Mouse (Mus musculus): ENCODE data around the gene Endov. TPM values are rescaled to one million over a fixed set of nuclear protein-coding genes. Genes with fewer than 3 reads are reported as not detected.

Endov gene
- polyA plus RNA-seq, 1 experiment from 2014 or later, result 16.0 TPM

DNA sequence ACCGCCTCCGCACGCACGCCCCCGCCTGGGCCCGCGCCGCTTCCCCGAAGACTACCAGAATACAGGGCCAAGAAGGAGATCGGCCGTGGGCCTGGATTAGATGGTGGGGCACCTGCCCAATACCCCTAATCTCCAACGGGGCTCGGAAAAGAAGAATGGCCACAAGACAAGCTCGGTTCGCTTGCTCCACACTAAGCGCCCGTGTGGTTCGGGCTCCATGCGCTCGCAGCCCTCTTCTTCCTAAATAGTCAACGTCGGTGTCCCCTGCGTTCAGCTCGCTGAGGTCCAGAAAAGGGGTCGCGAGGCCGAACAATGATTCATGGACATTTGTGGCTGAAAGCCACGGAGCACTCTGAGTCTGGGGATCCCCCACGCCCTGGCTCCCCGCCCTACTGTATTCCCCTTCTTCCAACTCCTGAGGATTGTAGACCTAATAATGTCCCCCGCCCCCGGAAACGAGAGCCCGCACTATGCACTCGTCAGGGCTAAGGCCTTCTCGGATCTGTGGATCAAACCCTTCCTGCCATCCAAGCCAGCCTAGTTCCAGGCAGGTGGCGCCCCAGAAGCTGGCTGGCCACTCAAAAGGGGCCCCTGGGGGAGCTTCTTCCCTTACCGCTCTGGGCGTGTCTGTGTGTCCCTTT lies 56.9 kb downstream of the Endov start:
- no peaks in the 10 kb centered on the region for H3K36me3 ChIP-seq (ENCODE audit: control insufficient read depth, insufficient read depth, low read length)
- no peak overlapping the region for H3K27ac ChIP-seq (ENCODE audit: low read length)
- no peak for ATAC-seq (ENCODE audit: low read depth)
- peaks cover 64% of the 10 kb centered on the region for H3K27me3 ChIP-seq (ENCODE audit: control insufficient read depth, insufficient read depth, low read depth, low read length)
- peak overlapping the region; percentile 99 for H3K4me2 ChIP-seq (ENCODE audit: low read depth, low read length)
- under 1% methylated on average over 31 of the region's 39 CpGs for WGBS
- peak overlapping the region; percentile 63 for H3K9ac ChIP-seq (ENCODE audit: low read length)
- peak overlapping the region; percentile 58 for H3K4me3 ChIP-seq (ENCODE audit: low read length)
- no peaks in the 10 kb centered on the region for H3K9me3 ChIP-seq (ENCODE audit: control insufficient read depth, low read length)
- peaks cover 57% of the 10 kb centered on the region for H3K4me1 ChIP-seq (replicated peaks; ENCODE audit: control insufficient read depth, insufficient read depth, low read length)

DNA sequence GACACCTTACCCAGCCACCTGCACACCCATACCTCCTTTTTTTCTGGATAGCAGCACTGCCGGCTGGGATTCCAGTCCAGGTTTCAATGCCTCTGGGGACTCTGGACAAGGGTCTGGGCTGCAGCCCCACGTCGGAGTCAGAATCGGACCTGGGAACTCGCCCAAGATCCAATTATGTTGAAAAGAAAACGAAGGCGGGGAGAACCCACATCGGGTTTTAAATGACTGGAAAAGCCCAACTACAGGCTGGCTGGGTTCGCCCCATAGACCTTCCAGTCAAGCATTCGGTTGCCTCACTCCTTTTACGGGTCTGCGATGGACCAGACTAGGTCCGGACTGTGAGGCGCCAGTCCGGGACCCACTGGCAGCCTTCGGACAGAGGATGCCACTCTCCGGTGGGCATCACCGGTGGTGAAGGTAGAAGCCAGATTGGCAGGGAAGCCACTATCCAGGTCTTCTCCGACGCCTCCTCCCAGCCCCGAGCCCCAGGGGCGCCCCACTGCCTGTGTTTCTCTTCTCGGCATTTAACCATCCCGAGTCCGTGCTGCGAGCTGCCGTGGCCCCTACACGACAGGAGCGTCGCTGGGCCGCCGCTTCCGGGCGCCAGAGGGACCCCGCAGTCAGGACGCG lies 57.7 kb downstream of the Endov start:
- Histone ChIP-seq H3K27ac (ENCODE audit: low read length) (no peak overlapping the region), H3K27me3 (ENCODE audit: control insufficient read depth, insufficient read depth, low read depth, low read length) (peaks cover 63% of the 10 kb centered on the region), H3K36me3 (ENCODE audit: control insufficient read depth, insufficient read depth, low read length) (no peaks in the 10 kb centered on the region), H3K4me2 (ENCODE audit: low read depth, low read length) (peak overlapping the region; percentile 99), H3K9ac (ENCODE audit: low read length) (peak overlapping the region; percentile 60), H3K4me3 (ENCODE audit: low read length) (peak overlapping the region; percentile 58), H3K4me1 (replicated peaks; ENCODE audit: control insufficient read depth, insufficient read depth, low read length) (peaks cover 65% of the 10 kb centered on the region), H3K9me3 (ENCODE audit: control insufficient read depth, low read length) (no peaks in the 10 kb centered on the region)
- ATAC-seq (ENCODE audit: low read depth), result no peak
- 1% methylated on average over 37 of the region's 37 CpGs for WGBS

DNA sequence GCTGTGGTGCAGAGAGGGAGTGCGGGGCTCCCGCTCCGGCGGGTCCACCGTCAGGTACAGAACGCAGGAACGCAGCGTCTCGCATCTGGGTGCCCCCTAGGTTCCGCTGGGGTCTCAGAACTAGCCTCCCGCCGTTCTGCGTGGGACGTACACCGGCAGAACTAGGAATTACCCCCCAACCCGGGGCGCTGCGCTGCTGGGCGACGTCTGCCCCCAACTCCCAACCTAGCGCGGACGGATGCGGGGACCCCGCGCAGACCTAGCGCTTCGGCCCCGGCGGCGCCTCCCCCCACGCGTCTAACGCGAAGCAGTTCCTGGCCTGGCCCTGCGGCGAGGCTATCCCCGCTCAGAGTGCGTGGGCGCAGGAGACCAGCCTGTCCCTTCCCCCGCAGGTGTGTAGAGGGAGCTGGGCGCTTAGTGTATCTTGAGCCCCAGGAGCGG lies 58.2 kb downstream of the Endov start:
- no peaks in the 10 kb centered on the region for H3K9me3 ChIP-seq (ENCODE audit: control insufficient read depth, low read length)
- H3K36me3 ChIP-seq (ENCODE audit: control insufficient read depth, insufficient read depth, low read length), result no peaks in the 10 kb centered on the region
- no peak for ATAC-seq (ENCODE audit: low read depth)
- H3K27ac ChIP-seq (ENCODE audit: low read length), result no peak overlapping the region
- peak overlapping the region; percentile 58 for H3K4me3 ChIP-seq (ENCODE audit: low read length)
- peak overlapping the region; percentile 60 for H3K9ac ChIP-seq (ENCODE audit: low read length)
- WGBS, result under 1% methylated on average over 43 of the region's 43 CpGs
- H3K27me3 ChIP-seq (ENCODE audit: control insufficient read depth, insufficient read depth, low read depth, low read length), result peaks cover 60% of the 10 kb centered on the region
- H3K4me2 ChIP-seq (ENCODE audit: low read depth, low read length), result peak overlapping the region; percentile 99
- peaks cover 70% of the 10 kb centered on the region for H3K4me1 ChIP-seq (replicated peaks; ENCODE audit: control insufficient read depth, insufficient read depth, low read length)

DNA sequence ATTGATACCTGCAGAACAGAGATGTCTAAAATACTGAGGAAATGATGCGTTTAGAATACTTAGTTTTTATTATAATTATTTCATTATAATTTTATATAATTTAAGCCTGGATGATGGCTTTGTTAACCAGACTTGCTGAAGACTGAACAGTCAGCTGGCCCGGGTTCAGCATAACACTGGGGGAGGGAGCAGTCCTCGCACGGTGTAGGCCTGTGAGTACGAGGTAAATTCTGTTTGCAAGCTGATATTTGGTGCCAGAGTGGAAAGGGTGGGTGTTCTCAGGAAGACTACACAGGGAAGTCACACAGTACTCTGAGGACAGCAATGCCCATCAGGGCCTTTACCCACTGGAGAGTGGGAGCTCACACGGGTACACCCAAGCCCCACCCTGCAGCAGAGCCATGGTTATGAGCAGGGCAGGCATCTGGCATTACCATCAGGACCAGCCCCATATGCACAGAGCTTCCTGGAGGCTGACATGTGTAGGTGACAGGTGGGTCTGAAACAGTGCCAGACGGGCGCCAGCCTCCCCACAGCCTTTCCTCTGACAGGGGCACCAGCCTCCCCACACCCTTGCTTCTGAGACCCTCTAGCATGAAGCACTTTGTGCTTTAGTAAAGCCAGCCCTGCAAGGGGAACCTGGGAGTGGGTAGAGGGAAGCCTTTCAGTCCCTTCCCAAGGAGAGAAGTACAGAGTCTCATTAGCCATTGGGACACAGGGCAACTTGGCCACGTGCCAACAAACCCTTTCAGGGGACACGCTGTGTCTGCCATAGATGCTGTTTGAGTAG lies 59.6 kb downstream of the Endov start:
- WGBS, result 44% methylated on average over 10 of the region's 10 CpGs
- Histone ChIP-seq H3K4me2 (ENCODE audit: low read depth, low read length) (no peak overlapping the region), H3K36me3 (ENCODE audit: control insufficient read depth, insufficient read depth, low read length) (no peaks in the 10 kb centered on the region), H3K4me1 (replicated peaks; ENCODE audit: control insufficient read depth, insufficient read depth, low read length) (peaks cover 73% of the 10 kb centered on the region), H3K27ac (ENCODE audit: low read length) (no peak overlapping the region), H3K27me3 (ENCODE audit: control insufficient read depth, insufficient read depth, low read depth, low read length) (peaks cover 47% of the 10 kb centered on the region), H3K9ac (ENCODE audit: low read length) (no peak overlapping the region), H3K9me3 (ENCODE audit: control insufficient read depth, low read length) (no peaks in the 10 kb centered on the region), H3K4me3 (ENCODE audit: low read length) (no peak overlapping the region)
- ATAC-seq (ENCODE audit: low read depth), result no peak

DNA sequence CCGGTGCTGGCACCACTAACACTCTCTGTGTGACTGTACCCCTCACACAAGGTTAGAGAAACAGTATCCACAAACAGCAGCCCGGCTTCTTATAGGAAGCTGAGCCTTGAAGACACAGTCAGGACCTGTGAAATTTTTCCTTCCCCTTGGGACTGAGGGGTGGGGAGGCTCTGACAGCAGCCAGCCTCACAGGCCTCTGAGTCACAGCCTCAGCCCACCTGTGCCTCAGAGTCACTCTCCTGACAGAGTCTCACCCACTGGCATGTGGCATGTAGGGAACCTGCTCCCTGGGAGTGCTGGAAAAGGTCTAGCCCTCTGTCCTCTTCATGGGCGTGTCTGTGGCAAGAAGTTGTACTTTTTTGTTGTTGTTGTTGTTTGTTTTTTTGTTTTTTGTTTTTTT lies 60.3 kb downstream of the Endov start:
- 50% methylated on average over 3 of the region's 3 CpGs for WGBS
- H3K36me3 ChIP-seq (ENCODE audit: control insufficient read depth, insufficient read depth, low read length), result no peaks in the 10 kb centered on the region
- H3K9me3 ChIP-seq (ENCODE audit: control insufficient read depth, low read length), result no peaks in the 10 kb centered on the region
- H3K9ac ChIP-seq (ENCODE audit: low read length), result no peak overlapping the region
- no peak overlapping the region for H3K4me3 ChIP-seq (ENCODE audit: low read length)
- no peak overlapping the region for H3K4me2 ChIP-seq (ENCODE audit: low read depth, low read length)
- H3K4me1 ChIP-seq (replicated peaks; ENCODE audit: control insufficient read depth, insufficient read depth, low read length), result peaks cover 70% of the 10 kb centered on the region
- H3K27me3 ChIP-seq (ENCODE audit: control insufficient read depth, insufficient read depth, low read depth, low read length), result peaks cover 39% of the 10 kb centered on the region
- H3K27ac ChIP-seq (ENCODE audit: low read length), result no peak overlapping the region
- no peak for ATAC-seq (ENCODE audit: low read depth)

DNA sequence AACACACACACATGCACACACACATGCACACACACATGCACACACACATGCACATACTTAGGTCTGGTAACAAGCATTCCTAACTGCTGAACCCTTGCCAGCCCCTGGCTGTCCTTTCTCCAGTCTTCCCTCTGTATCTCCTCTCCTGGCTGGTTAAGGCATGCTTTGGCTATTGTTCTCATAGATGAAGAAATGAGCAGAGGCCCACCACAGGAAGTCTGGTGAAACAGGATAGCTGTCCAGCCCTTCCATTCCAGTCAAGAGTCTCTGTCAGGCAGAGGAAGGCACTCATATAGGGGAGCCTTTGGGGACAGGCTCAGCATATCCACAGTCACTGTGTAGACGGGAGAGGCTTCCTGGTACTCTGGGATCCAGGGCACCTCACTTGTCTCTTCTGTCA lies 61.2 kb downstream of the Endov start:
- Histone ChIP-seq H3K4me1 (replicated peaks; ENCODE audit: control insufficient read depth, insufficient read depth, low read length) (peaks cover 64% of the 10 kb centered on the region), H3K27ac (ENCODE audit: low read length) (peak overlapping the region; percentile 81), H3K9ac (ENCODE audit: low read length) (no peak overlapping the region), H3K36me3 (ENCODE audit: control insufficient read depth, insufficient read depth, low read length) (no peaks in the 10 kb centered on the region), H3K4me3 (ENCODE audit: low read length) (no peak overlapping the region), H3K4me2 (ENCODE audit: low read depth, low read length) (no peak overlapping the region), H3K27me3 (ENCODE audit: control insufficient read depth, insufficient read depth, low read depth, low read length) (peaks cover 33% of the 10 kb centered on the region), H3K9me3 (ENCODE audit: control insufficient read depth, low read length) (no peaks in the 10 kb centered on the region)
- 30% methylated on average over 1 of the region's 1 CpGs for WGBS
- ATAC-seq (ENCODE audit: low read depth), result no peak

DNA sequence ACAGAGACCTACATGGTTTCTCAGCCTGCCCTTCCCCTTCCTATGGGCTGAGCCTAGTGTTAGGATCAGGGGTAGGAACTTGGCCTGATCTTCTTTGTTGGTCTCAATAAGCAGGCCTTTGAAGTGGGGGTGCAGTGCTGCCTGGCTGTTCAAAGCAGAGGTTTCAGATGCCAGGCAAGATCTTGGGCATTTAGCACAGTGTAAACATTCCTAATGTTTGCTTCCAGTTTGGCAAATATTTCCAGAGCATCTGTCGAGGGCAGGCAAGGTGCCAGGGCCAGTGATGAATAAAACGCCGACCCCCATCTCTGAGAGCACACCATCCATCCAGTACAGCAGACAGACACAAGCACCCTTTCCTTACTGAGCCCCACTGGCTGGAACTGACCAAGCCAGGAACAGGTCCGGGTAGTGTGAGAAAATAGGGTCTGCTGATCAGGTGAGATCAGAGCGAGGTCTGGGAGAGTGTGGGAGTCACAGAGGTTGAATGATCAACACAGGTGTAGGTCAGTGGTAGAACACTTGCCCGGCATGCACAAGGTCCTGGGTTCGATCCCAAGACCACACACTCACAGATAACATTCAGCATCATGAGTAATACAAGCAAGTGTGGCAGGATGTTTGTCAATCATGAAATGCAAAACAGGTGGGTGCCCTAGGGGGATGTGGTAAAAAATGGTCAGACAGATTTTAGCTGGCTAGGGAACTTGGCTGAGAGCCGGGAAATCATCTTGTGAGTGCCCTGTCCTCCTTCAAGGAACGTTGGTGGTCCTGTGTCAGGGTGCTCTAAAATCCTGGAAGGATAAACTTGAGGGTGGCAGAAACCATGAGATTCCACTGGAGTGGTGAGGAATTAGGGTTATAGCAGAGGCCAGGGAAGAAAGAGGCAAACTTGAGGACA lies 62.0 kb downstream of the Endov start:
- H3K36me3 ChIP-seq (ENCODE audit: control insufficient read depth, insufficient read depth, low read length), result no peaks in the 10 kb centered on the region
- H3K27me3 ChIP-seq (ENCODE audit: control insufficient read depth, insufficient read depth, low read depth, low read length), result peaks cover 24% of the 10 kb centered on the region
- H3K4me1 ChIP-seq (replicated peaks; ENCODE audit: control insufficient read depth, insufficient read depth, low read length), result peaks cover 58% of the 10 kb centered on the region
- no peak overlapping the region for H3K9ac ChIP-seq (ENCODE audit: low read length)
- no peaks in the 10 kb centered on the region for H3K9me3 ChIP-seq (ENCODE audit: control insufficient read depth, low read length)
- no peak overlapping the region for H3K4me3 ChIP-seq (ENCODE audit: low read length)
- 0 out of 2 replicates have a peak overlapping the region, but pooled peaks have one; percentile 5 for H3K4me2 ChIP-seq (ENCODE audit: low read depth, low read length)
- peak overlapping the region; percentile 81 for H3K27ac ChIP-seq (ENCODE audit: low read length)
- ATAC-seq (ENCODE audit: low read depth), result peak; percentile 56
- 34% methylated on average over 9 of the region's 9 CpGs for WGBS

DNA sequence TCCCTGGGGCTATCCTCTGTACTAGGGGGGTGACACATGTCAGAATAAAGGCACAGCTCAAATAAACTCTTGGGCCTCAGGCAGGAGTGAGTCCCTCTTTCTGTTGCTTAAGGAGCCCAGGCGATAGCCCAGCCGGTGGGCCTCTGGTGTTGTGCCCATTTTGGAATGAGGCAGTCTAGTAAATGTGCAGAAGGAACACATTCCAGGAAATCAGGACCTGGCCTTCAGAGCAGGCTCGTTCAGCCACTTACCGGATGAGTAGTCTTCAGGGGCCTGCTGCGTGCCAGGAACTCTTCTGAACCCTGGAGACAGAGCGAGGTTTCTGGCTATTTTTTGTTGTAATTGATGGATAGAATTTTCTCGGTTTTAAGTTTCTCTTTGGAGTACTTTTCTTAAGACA lies 63.6 kb downstream of the Endov start:
- Histone ChIP-seq H3K27ac (ENCODE audit: low read length) (peak overlapping the region; percentile 80), H3K36me3 (ENCODE audit: control insufficient read depth, insufficient read depth, low read length) (no peaks in the 10 kb centered on the region), H3K4me1 (replicated peaks; ENCODE audit: control insufficient read depth, insufficient read depth, low read length) (peaks cover 58% of the 10 kb centered on the region), H3K9me3 (ENCODE audit: control insufficient read depth, low read length) (no peaks in the 10 kb centered on the region), H3K4me3 (ENCODE audit: low read length) (no peak overlapping the region), H3K4me2 (ENCODE audit: low read depth, low read length) (no peak overlapping the region), H3K9ac (ENCODE audit: low read length) (no peak overlapping the region), H3K27me3 (ENCODE audit: control insufficient read depth, insufficient read depth, low read depth, low read length) (peaks cover 9% of the 10 kb centered on the region)
- 0 out of 2 replicates have a peak, but pooled peaks have one; percentile 39 for ATAC-seq (ENCODE audit: low read depth)
- 49% methylated on average over 7 of the region's 7 CpGs for WGBS
